Mouse (Mus musculus) cerebellum, adult 2 months (tissue): Measurements from ENCODE around the gene Anxa3. TPM values are rescaled to one million over a fixed set of nuclear protein-coding genes. Genes with fewer than 3 reads are reported as not detected.

ENCODE experiments used
- DNase-seq, 2 experiments: peaks; one replicate each; pipeline ENCODE4 v3.0.0; 2021
- H3K27ac ChIP-seq: fragments of 200-500 bp; 2 replicates; pipeline ENCODE4 v1.5.1; 2012; ENCODE audit warnings: low read length, control low read depth, inconsistent platforms; ENCODE audit not compliant: insufficient read depth
- H3K27me3 ChIP-seq: fragments of 200-500 bp; 2 replicates; pipeline ENCODE4 v1.6.1; 2012; ENCODE audit warnings: inconsistent platforms, mild to moderate bottlenecking, low read length, moderate library complexity; ENCODE audit not compliant: control insufficient read depth, insufficient read depth
- H3K4me1 ChIP-seq: fragments of 200-500 bp; 2 replicates; pipeline ENCODE4 v1.6.1; 2011; ENCODE audit warnings: low read length; ENCODE audit not compliant: control insufficient read depth, insufficient read depth
- H3K4me3 ChIP-seq: fragments of 200-500 bp; replicated peaks from 2 replicates; pipeline ENCODE3; 2011; ENCODE audit warnings: mild to moderate bottlenecking, low read depth, low read length, control low read depth; ENCODE audit not compliant: insufficient read depth
- CTCF ChIP-seq: fragments of 200-500 bp; IDR thresholded peaks from 2 replicates; pipeline ENCODE4 v1.5.1; 2011; ENCODE audit warnings: low read depth, mild to moderate bottlenecking, control low read depth, low read length, moderate library complexity, borderline replicate concordance; ENCODE audit not compliant: insufficient read depth
- POLR2A ChIP-seq: fragments of 200-500 bp; IDR thresholded peaks from 2 replicates; pipeline ENCODE4 v1.6.1; 2011; ENCODE audit warnings: low read length, control low read depth, borderline replicate concordance; ENCODE audit not compliant: insufficient read depth
- WGBS: fragments of 180-500 bp; shearing (Covaris S2); methylation state at CpG from one replicate; pipeline ENCODE4 v1.1.7; 2018; 5-methylcytosine and 5-hydroxymethylcytosine counted together
- polyA plus RNA-seq: library from polyadenylated mRNA; depleted of rRNA; stranded (reverse); fragments of >200 nt; gene quantifications from 2 replicates; pipeline ENCODE4 v1.2.3, GENCODE M21; 2012

Gene Anxa3
- polyA plus RNA-seq, 1 experiment: 12.0 TPM

GRCm38 (mm10) chr5:96792422-96792821 lies 717 bp upstream of the Anxa3 start:
- no peaks in the 10 kb centered on the region; the same call in 1 of the 2 replicates for H3K27me3 ChIP-seq
- DNase-seq: no peak
- H3K27ac ChIP-seq: no peak overlapping the region
- WGBS: 75% methylated on average over 9 of the region's 9 CpGs
- no peak for TF ChIP-seq POLR2A
- TF ChIP-seq CTCF: no peak
- no peak overlapping the region for H3K4me3 ChIP-seq
- no peaks in the 10 kb centered on the region for H3K4me1 ChIP-seq

GRCm38 (mm10) chr5:96793953-96794635 lies 955 bp downstream of the Anxa3 start:
- TF ChIP-seq CTCF (no peak), POLR2A (no peak)

GRCm38 (mm10) chr5:96795752-96796151 lies 2.6 kb downstream of the Anxa3 start:
- no peaks in the 10 kb centered on the region; the same call in 1 of the 2 replicates for H3K27me3 ChIP-seq
- no peak for TF ChIP-seq CTCF
- no peak for TF ChIP-seq POLR2A
- H3K4me3 ChIP-seq: no peak overlapping the region
- DNase-seq: no peak
- H3K4me1 ChIP-seq: no peaks in the 10 kb centered on the region
- H3K27ac ChIP-seq: no peak overlapping the region
- 97% methylated on average over 1 of the region's 1 CpGs for WGBS

More at GRCm38 (mm10) chr5:96793953-96794635, 955 bp downstream of the Anxa3 start:
- H3K27ac ChIP-seq: no peak overlapping the region
- no peaks in the 10 kb centered on the region for H3K4me1 ChIP-seq
- no peak overlapping the region for H3K4me3 ChIP-seq
- DNase-seq: no peak
- 64% methylated on average over 10 of the region's 10 CpGs for whole genome bisulfite sequencing
- no peaks in the 10 kb centered on the region; the same call in 1 of the 2 replicates for H3K27me3 ChIP-seq

GRCm38 (mm10) chr5:96797465-96797864 lies 4.3 kb downstream of the Anxa3 start:
- WGBS: 92% methylated on average over 6 of the region's 6 CpGs
- H3K27me3 ChIP-seq: no peaks in the 10 kb centered on the region; the same call in 1 of the 2 replicates
- TF ChIP-seq POLR2A (no peak), CTCF (no peak)
- no peak overlapping the region for H3K4me3 ChIP-seq
- no peak overlapping the region for H3K27ac ChIP-seq
- no peaks in the 10 kb centered on the region for H3K4me1 ChIP-seq
- DNase-seq: no peak

- Histone ChIP-seq H3K4me3 (no peak overlapping the region), H3K27ac (no peak overlapping the region), H3K4me1 (no peaks in the 10 kb centered on the region), H3K27me3 (no peaks in the 10 kb centered on the region)
- no peak for DNase-seq
- WGBS: 83% methylated on average over 9 of the region's 9 CpGs
- no peak for TF ChIP-seq POLR2A
- no peak for TF ChIP-seq CTCF
Observed at GRCm38 (mm10) chr5:96799165-96799564, 6.0 kb downstream of the Anxa3 start.

GRCm38 (mm10) chr5:96799969-96800368 lies 6.8 kb downstream of the Anxa3 start:
- TF ChIP-seq CTCF (no peak), POLR2A (no peak)
- WGBS: 89% methylated on average over 9 of the region's 9 CpGs
- Histone ChIP-seq H3K4me3 (no peak overlapping the region), H3K27me3 (no peaks in the 10 kb centered on the region), H3K4me1 (no peaks in the 10 kb centered on the region), H3K27ac (no peak overlapping the region)
- no peak for DNase-seq

GRCm38 (mm10) chr5:96802185-96802584 lies 9.0 kb downstream of the Anxa3 start:
- Histone ChIP-seq H3K4me1 (no peaks in the 10 kb centered on the region), H3K27me3 (no peaks in the 10 kb centered on the region), H3K27ac (peak overlapping the region; percentile 30; the same call in 1 of the 2 replicates), H3K4me3 (no peak overlapping the region)
- TF ChIP-seq CTCF: no peak
- TF ChIP-seq POLR2A: no peak
- DNase-seq: no peak
- WGBS: 34% methylated on average over 7 of the region's 7 CpGs

- TF ChIP-seq POLR2A (no peak), CTCF (no peak)
- Histone ChIP-seq H3K4me1 (no peaks in the 10 kb centered on the region), H3K27ac (no peak overlapping the region), H3K4me3 (no peak overlapping the region), H3K27me3 (no peaks in the 10 kb centered on the region)
- DNase-seq: no peak
- 50% methylated on average over 3 of the region's 3 CpGs for WGBS
Observed at GRCm38 (mm10) chr5:96803091-96803490, 10.0 kb downstream of the Anxa3 start.
